Mouse (Mus musculus) c-Kit-positive CD71-positive TER-119-positive erythroid progenitor cells, embryonic 14.5 days (primary cell): ENCODE measurements around the gene Lrig3.

ENCODE experiments used
- DNase-seq: peaks from one replicate; pipeline ENCODE4 v3.0.0-alpha.2; 2013; ENCODE audit warnings: low spot score

The Lrig3 gene

DNA sequence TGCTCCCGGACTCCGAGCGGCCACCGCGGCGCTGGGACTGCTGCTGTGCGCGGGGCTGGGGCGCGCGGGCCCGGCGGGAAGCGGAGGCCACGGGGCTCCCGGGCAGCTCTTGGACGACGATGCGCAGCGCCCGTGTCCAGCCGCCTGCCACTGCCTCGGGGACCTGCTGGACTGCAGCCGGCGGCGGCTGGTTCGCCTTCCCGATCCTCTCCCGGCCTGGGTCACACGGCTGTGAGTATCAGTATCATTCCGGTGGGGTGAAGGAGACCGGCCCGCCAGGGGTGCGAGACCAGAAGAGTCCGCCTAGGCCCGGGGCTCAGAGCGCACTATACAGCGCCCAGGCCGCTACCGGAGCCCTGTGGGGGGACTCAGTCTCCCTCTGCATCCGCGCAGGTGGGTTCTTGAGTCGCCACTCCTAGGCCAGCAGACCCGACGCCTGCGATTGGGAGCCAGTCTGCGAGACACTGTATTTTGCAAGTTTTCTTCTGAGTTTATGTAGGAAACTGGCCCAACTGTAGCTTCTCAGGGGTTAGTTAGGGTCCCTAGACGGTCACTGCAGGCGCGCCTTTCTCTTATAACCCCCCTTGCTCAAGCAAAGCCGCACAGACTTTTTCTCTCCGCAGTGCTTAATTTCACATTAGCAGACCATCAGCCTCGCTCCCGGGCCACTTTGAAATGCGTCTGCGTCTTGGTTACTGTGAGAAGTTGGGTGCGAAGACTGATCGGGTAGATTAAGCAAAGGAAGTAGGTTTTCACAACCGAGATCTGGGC lies 698 bp downstream of the Lrig3 start:
- no peak for DNase-seq

GRCm38 (mm10) chr10:125967436-125968160 lies 1.6 kb downstream of the Lrig3 start:
- no peak for DNase-seq

DNA sequence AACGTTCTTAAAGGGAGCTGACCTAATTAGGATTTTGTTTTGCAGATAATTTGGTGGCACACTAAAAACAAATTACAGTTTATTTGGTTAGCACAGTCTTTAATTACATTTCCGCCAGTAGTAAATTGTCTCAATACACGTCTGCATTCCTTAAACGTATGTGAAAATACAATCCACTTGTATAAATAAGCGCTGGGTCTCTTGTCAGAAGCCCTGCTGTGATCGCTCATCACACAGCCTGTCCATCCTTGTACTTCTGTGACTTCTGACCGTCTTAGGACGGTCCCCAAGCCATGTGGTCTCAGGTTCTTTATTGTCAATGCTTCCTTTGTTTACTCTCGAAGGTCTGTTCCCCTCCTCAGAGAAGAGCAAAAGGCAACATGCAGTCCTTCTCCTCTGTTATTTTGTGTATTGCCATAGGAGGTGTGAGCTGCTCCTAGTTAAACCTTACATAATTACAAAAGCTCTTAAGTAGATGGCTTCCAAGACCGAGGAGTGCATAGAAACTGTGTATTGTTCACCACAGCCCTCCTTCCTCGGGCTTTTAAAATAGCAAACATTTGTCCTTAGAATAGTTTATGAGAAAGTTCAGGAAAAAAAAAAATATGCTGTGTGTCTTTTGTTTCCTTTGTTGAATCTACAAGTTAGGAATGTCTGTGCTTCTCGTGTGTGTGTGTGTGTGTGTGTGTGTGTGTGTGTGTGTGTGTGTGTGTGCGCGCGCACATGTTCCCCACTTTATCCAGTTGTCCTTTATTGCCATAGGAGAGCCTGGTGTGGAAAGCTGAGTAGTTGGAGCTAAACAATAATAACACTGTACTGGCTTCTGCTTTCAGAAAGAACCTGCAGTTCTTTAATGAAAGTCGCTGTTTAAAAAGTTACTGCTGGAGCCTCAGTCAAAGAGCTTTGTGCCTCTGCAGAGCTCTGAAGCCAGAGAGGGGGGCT lies 2.5 kb downstream of the Lrig3 start:
- no peak for DNase-seq

GRCm38 (mm10) chr10:125969133-125969490 lies 3.1 kb downstream of the Lrig3 start:
- DNase-seq, result no peak

- DNase-seq, result no peak
These were observed 4.1 kb downstream of the Lrig3 start for GRCm38 (mm10) chr10:125970031-125970430.

- no peak for DNase-seq
These were observed 4.5 kb downstream of the Lrig3 start for GRCm38 (mm10) chr10:125970500-125970899.

- DNase-seq, result no peak
These were observed 7.8 kb downstream of the Lrig3 start for GRCm38 (mm10) chr10:125973726-125974125.

DNA sequence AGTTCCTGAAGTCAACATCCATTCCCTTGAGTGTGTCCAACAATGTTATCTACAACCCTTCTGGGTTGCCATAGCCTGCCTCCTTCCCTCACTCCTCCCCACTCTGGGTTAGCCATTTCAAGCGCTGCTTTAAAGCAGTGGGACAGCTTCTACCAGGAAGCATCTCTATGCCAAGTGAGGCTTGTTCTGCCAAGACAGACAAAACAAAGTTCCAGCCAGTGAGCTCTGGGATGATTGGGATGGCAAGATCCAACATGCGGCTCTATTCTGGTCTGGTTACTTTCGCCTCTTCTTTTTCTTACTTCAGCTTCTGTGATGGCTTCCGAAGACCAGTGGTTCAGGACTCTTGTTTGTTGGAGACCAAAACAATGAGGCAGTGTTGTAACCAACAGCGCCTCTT lies 16.0 kb downstream of the Lrig3 start:
- no peak for DNase-seq

DNA sequence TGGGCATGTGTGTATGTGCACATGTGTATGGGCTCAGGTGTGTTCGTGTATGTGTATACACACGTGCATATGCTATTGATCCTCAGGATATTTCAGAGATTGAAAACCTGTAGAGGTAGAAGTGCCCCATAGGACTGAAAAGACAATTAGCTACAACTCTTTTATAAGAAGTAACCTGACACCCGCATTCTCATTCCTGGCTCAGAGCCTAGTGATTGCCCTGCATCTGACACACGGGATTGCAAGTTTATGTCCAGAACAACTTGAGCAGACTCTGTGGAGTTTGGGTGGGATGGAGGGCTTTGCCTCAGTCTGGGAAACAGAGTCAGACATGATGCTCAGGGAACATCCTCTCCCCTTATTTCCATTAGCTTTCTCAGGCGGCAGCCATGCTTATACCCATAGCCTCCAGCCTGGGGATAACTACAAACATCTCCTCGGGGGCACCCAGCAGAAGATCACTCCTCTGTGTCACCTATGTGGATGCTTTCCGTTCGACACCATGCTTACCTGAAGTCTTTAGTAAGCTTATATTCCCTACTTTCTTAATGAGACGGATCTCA lies 18.6 kb downstream of the Lrig3 start:
- no peak for DNase-seq

DNA sequence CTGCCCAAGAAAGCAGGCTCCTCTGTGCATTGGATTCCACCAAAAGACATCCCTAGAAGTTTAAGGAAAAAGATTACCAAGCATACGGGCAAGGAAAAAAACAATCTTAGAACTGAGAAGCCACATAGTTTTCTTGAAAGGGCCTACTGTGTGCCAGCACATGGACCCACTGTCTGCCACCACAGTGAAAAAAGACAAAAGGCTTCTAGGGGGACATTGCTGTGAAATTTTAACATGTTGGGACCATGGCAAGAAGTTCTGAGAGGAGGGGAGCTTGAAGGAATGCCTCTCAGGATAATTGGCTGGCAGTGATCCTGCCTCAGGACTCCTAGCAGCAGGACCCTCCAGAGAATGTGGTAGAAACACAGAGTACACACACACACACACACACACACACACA lies 19.8 kb downstream of the Lrig3 start:
- DNase-seq, result no peak

DNA sequence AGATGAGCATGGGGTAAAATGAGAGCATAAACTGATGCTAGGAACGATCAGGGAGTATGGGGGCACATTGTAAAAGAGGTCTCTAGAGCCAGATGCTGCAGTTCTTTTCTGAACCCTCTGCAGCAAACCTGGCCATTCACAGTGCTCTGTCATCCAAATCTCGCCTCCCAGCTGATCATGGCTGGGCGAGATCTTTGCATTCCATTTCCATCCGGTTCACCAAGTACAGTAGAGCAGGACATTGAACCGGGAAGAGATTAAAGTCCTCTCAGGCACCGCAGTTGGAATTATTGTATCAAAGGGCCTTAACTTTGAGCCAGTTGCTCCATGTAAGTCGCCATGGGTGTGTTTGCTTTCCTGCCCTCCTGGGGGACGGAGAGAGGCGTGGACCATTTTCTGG lies 20.5 kb downstream of the Lrig3 start:
- no peak for DNase-seq

GRCm38 (mm10) chr10:125987307-125987706 lies 21.3 kb downstream of the Lrig3 start:
- DNase-seq, result no peak

- DNase-seq, result no peak
These were observed 22.1 kb downstream of the Lrig3 start for GRCm38 (mm10) chr10:125988037-125988436.

- DNase-seq, result no peak
These were observed 23.9 kb downstream of the Lrig3 start for GRCm38 (mm10) chr10:125989890-125990289.

DNA sequence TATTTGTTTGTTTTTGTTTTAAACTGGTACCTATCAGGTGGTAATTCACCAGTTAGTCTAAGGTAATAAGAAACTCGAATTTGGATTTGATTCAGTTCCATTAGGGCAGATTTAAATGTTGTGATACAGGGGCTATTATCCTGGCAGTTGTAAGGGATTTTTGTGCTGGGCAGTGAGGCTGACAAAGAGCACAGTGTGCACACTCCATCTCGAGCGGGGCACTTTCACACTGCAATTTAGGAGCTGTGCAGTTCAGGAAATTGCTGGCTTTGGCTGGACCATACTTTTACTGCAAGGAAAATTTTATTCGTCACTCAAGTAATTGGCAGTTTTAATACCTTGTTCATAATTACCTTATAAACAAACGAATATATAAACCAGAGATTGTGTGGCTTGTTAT lies 24.4 kb downstream of the Lrig3 start:
- DNase-seq, result no peak

GRCm38 (mm10) chr10:125991819-125992218 lies 25.9 kb downstream of the Lrig3 start:
- no peak for DNase-seq

GRCm38 (mm10) chr10:125994855-125995254 lies 28.9 kb downstream of the Lrig3 start:
- DNase-seq, result peak; percentile 1

DNA sequence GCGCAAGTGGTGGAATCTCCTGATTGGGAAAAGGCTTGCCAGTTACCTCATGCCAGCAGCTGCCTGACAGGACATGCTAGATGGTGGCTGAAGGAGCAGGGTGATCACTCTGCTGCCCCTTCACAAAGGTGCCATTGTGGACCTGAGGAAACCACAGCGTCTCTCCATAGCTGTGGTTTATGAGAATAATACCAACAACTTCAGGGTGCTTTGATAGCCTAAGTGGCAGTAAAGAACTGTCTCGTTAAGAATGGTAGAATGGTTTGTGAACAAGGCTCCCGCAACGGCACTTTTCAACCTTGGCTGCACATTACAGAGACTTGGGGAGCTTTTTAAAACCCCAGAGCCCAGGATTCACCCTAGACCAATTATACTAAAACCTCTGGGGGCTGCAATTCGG lies 29.7 kb downstream of the Lrig3 start:
- DNase-seq, result no peak

DNA sequence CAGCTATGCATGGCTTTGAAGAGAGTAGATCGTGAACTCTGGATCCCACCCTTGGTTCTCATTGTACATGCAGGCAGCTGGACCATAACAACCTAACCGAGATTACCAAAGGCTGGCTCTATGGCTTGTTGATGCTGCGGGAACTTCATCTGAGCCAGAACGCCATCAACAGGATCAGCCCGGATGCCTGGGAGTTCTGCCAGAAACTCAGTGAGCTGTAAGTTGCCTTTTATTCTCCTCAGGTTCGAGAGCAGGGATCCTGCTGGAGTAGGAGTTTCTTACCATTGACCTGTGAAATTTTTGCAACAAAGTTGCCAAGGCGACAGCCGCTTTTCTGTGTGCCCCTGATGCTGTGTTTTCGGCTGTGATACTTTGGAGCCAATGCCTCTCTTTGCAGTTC lies 31.0 kb downstream of the Lrig3 start:
- DNase-seq, result no peak

- DNase-seq, result no peak
These were observed 33.6 kb downstream of the Lrig3 start for GRCm38 (mm10) chr10:125999561-125999960.

DNA sequence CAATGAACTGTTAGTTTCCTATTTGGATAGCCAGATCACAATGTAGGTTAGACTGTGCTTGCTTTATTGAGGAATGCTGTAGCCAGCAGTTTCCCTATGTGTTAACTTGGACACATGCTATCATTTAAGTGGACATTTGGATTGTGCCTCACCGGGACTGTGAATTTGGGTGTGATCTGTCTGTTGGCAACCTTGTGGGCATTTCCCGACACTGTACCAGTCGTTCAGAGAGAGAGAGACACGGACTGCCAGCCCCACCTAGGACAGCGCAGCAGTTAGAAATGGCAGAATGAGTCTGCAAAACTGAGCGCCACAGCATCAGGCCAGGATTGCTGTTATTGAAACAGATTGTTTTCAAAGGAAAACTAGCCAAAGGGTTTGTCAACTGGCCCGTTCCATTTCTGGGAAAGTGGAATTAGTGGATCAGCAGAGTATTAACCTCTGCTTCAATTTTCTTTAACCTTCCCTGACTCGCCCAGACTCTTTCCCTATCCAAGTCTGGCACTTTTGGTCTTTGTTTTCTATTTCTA lies 35.0 kb downstream of the Lrig3 start:
- no peak for DNase-seq
